Mouse (Mus musculus) MEL (cell line): ENCODE measurements around the gene Stard7. TPM values are rescaled to one million over a fixed set of nuclear protein-coding genes. Genes with fewer than 3 reads are reported as not detected.

ENCODE experiments used
- DNase-seq: peaks from one replicate; pipeline ENCODE4 v3.0.0; 2011; ENCODE audit warnings: low read depth, low spot score
- H3K27ac ChIP-seq: 2 replicates; pipeline ENCODE4 v1.5.1; 2012; ENCODE audit warnings: low read depth, mild to moderate bottlenecking, control low read depth, low read length, moderate library complexity; ENCODE audit not compliant: control insufficient read depth
- H3K27me3 ChIP-seq, 2 experiments: fragments of 150-350 bp in 1 of 2; sonication (generic) in 1 of 2; 2 replicates each; pipeline ENCODE4 v1.6.1; 2012; ENCODE audit warnings: low read length in 2 of 2, mild to moderate bottlenecking in 2 of 2, improper control_type of control experiment in 1 of 2, moderate library complexity in 1 of 2; ENCODE audit not compliant: insufficient read depth in 2 of 2, control insufficient read depth in 1 of 2
- H3K36me3 ChIP-seq, 2 experiments: 2 replicates each; pipeline ENCODE4 v1.6.1; 2012 to 2014; ENCODE audit warnings: low read length in 2 of 2, improper control_type of control experiment in 1 of 2, inconsistent platforms in 1 of 2, mild to moderate bottlenecking in 1 of 2; ENCODE audit not compliant: insufficient read depth in 2 of 2, control insufficient read depth in 1 of 2
- H3K4me1 ChIP-seq, 2 experiments: fragments of 150-350 bp in 1 of 2; sonication (generic) in 1 of 2; 2 replicates each; pipeline ENCODE4 v1.6.1; 2012; ENCODE audit warnings: low read length in 2 of 2, improper control_type of control experiment in 1 of 2, mild to moderate bottlenecking in 1 of 2; ENCODE audit not compliant: insufficient read depth in 2 of 2, control insufficient read depth in 1 of 2
- H3K4me3 ChIP-seq, 2 experiments: fragments of 150-350 bp in 1 of 2; sonication (generic) in 1 of 2; 2 replicates each; pipeline ENCODE4 v1.5.1; 2012; ENCODE audit warnings: low read depth in 2 of 2, low read length in 2 of 2, mild to moderate bottlenecking in 2 of 2, moderate library complexity in 2 of 2, control low read depth in 1 of 2, improper control_type of control experiment in 1 of 2; ENCODE audit not compliant: control insufficient read depth in 1 of 2, insufficient read depth in 1 of 2
- H3K79me2 ChIP-seq: 2 replicates; pipeline ENCODE4 v1.6.1; 2012; ENCODE audit warnings: mild to moderate bottlenecking, low read length, moderate library complexity; ENCODE audit not compliant: control insufficient read depth, poor library complexity, insufficient read depth
- H3K9ac ChIP-seq: 2 replicates; pipeline ENCODE4 v1.6.1; 2012; ENCODE audit warnings: low read depth, mild to moderate bottlenecking, control low read depth, low read length, moderate library complexity; ENCODE audit not compliant: control insufficient read depth, poor library complexity, severe bottlenecking
- H3K9me3 ChIP-seq: fragments of 150-350 bp; sonication (generic); replicated peaks from 2 replicates; pipeline ENCODE4 v1.6.1; 2012; ENCODE audit warnings: mild to moderate bottlenecking, low read length, improper control_type of control experiment, moderate library complexity; ENCODE audit not compliant: insufficient read depth
- BHLHE40 ChIP-seq: IDR thresholded peaks from 2 replicates; pipeline ENCODE4 v1.6.1; 2012; ENCODE audit warnings: low read depth, mild to moderate bottlenecking, inconsistent platforms, low read length, improper control_type of control experiment, borderline replicate concordance
- CHD1 ChIP-seq: IDR thresholded peaks from 2 replicates; pipeline ENCODE4 v1.6.1; 2012; ENCODE audit warnings: low read depth, mild to moderate bottlenecking, inconsistent platforms, low read length, improper control_type of control experiment
- CHD2 ChIP-seq: IDR thresholded peaks from 2 replicates; pipeline ENCODE4 v1.6.1; 2011; ENCODE audit warnings: low read length, improper control_type of control experiment
- E2F4 ChIP-seq: IDR thresholded peaks from 2 replicates; pipeline ENCODE4 v1.6.1; 2011; ENCODE audit warnings: low read depth, low read length, improper control_type of control experiment, borderline replicate concordance
- EP300 ChIP-seq, 2 experiments: IDR thresholded peaks; 2 replicates each; pipeline ENCODE4 v1.6.1; 2011; ENCODE audit warnings: improper control_type of control experiment in 2 of 2, low read length in 2 of 2, low read depth in 1 of 2, mild to moderate bottlenecking in 1 of 2
- HCFC1 ChIP-seq: IDR thresholded peaks from 2 replicates; pipeline ENCODE4 v1.6.1; 2012; ENCODE audit warnings: low read depth, mild to moderate bottlenecking, inconsistent platforms, low read length, improper control_type of control experiment, moderate library complexity
- JUND ChIP-seq: IDR thresholded peaks from 2 replicates; pipeline ENCODE4 v1.6.1; 2011; ENCODE audit warnings: low read depth, mild to moderate bottlenecking, improper control_type of control experiment, low read length
- MAFK ChIP-seq: IDR thresholded peaks from 2 replicates; pipeline ENCODE4 v1.6.1; 2011; ENCODE audit warnings: low read depth, mild to moderate bottlenecking, low read length, improper control_type of control experiment, borderline replicate concordance
- MAX ChIP-seq: IDR thresholded peaks from 2 replicates; pipeline ENCODE4 v1.6.1; 2011; ENCODE audit warnings: low read length, improper control_type of control experiment
- MAZ ChIP-seq: IDR thresholded peaks from 2 replicates; pipeline ENCODE4 v1.6.1; 2012; ENCODE audit warnings: low read depth, mild to moderate bottlenecking, inconsistent platforms, low read length, improper control_type of control experiment
- MEF2A ChIP-seq: IDR thresholded peaks from 2 replicates; pipeline ENCODE4 v1.6.1; 2014; ENCODE audit warnings: low read depth, mild to moderate bottlenecking, inconsistent platforms, low read length, improper control_type of control experiment; ENCODE audit not compliant: poor library complexity, insufficient replicate concordance, severe bottlenecking; ENCODE audit errors: extremely low read depth
- MXI1 ChIP-seq: IDR thresholded peaks from 2 replicates; pipeline ENCODE4 v1.6.1; 2011; ENCODE audit warnings: mild to moderate bottlenecking, low read depth, low read length, improper control_type of control experiment
- MYB ChIP-seq: IDR thresholded peaks from 2 replicates; pipeline ENCODE4 v1.6.1; 2011; ENCODE audit warnings: mild to moderate bottlenecking, low read depth, low read length, improper control_type of control experiment
- MYC ChIP-seq: IDR thresholded peaks from 2 replicates; pipeline ENCODE4 v1.6.1; 2011; ENCODE audit warnings: low read depth, mild to moderate bottlenecking, low read length, improper control_type of control experiment, moderate library complexity
- NELFE ChIP-seq: IDR thresholded peaks from 2 replicates; pipeline ENCODE4 v1.6.1; 2011; ENCODE audit warnings: low read depth, low read length, improper control_type of control experiment
- NRF1 ChIP-seq: IDR thresholded peaks from 2 replicates; pipeline ENCODE4 v1.6.1; 2014; ENCODE audit warnings: low read depth, mild to moderate bottlenecking, inconsistent platforms, low read length, improper control_type of control experiment, moderate library complexity; ENCODE audit not compliant: poor library complexity, insufficient read depth, severe bottlenecking
- POLR2AphosphoS5 ChIP-seq: IDR thresholded peaks from 2 replicates; pipeline ENCODE4 v1.6.1; 2012; ENCODE audit warnings: low read depth, borderline replicate concordance, mild to moderate bottlenecking, inconsistent platforms, low read length, moderate library complexity, mixed read lengths
- RCOR1 ChIP-seq: IDR thresholded peaks from 2 replicates; pipeline ENCODE4 v1.6.1; 2012; ENCODE audit warnings: low read depth, mild to moderate bottlenecking, inconsistent platforms, low read length, improper control_type of control experiment
- SIN3A ChIP-seq: IDR thresholded peaks from 2 replicates; pipeline ENCODE4 v1.6.1; 2012; ENCODE audit warnings: low read length, improper control_type of control experiment, inconsistent platforms
- SMC3 ChIP-seq: IDR thresholded peaks from 2 replicates; pipeline ENCODE4 v1.6.1; 2011; ENCODE audit warnings: low read depth, low read length, improper control_type of control experiment
- TAL1 ChIP-seq: IDR thresholded peaks from 2 replicates; pipeline ENCODE4 v1.6.1; 2012; ENCODE audit warnings: mild to moderate bottlenecking, inconsistent platforms, low read length, moderate library complexity, mixed read lengths
- TBP ChIP-seq: IDR thresholded peaks from 2 replicates; pipeline ENCODE4 v1.8.0; 2011; ENCODE audit warnings: low read depth, low read length, improper control_type of control experiment
- TCF12 ChIP-seq: IDR thresholded peaks from 2 replicates; pipeline ENCODE4 v1.6.1; 2014; ENCODE audit warnings: low read depth, mild to moderate bottlenecking, inconsistent platforms, low read length, improper control_type of control experiment, moderate library complexity
- UBTF ChIP-seq: IDR thresholded peaks from 2 replicates; pipeline ENCODE4 v1.6.1; 2012; ENCODE audit warnings: low read depth, mild to moderate bottlenecking, inconsistent platforms, low read length, improper control_type of control experiment, moderate library complexity, borderline replicate concordance; ENCODE audit not compliant: insufficient read depth
- USF1 ChIP-seq: IDR thresholded peaks from 2 replicates; pipeline ENCODE4 v1.6.1; 2014; ENCODE audit warnings: low read depth, mild to moderate bottlenecking, inconsistent platforms, low read length, improper control_type of control experiment, moderate library complexity
- USF2 ChIP-seq, 2 experiments: IDR thresholded peaks; 2 replicates each; pipeline ENCODE4 v1.6.1; 2011 to 2012; ENCODE audit warnings: improper control_type of control experiment in 2 of 2, low read length in 2 of 2, borderline replicate concordance in 1 of 2, inconsistent platforms in 1 of 2, low read depth in 1 of 2, mild to moderate bottlenecking in 1 of 2; ENCODE audit not compliant: insufficient read depth in 1 of 2
- ZC3H11A ChIP-seq: IDR thresholded peaks from 2 replicates; pipeline ENCODE4 v1.6.1; 2012; ENCODE audit warnings: low read depth, mild to moderate bottlenecking, inconsistent platforms, low read length, improper control_type of control experiment
- ZKSCAN1 ChIP-seq: IDR thresholded peaks from 2 replicates; pipeline ENCODE4 v1.6.1; 2012; ENCODE audit warnings: low read depth, mild to moderate bottlenecking, inconsistent platforms, low read length, improper control_type of control experiment, moderate library complexity
- ZMIZ1 ChIP-seq: IDR thresholded peaks from 2 replicates; pipeline ENCODE4 v1.6.1; 2012; ENCODE audit warnings: low read depth, mild to moderate bottlenecking, inconsistent platforms, low read length, improper control_type of control experiment, moderate library complexity
- polyA plus RNA-seq, 2 experiments: library from polyadenylated mRNA; stranded (reverse) in 1 of 2; unstranded in 1 of 2; fragments of >175 nt in 1 of 2; fragments of >200 nt in 1 of 2; gene quantifications; 2 replicates each; pipeline versions ENCODE4 v1.2.1 to v1.2.4; 2012; ENCODE audit warnings: low replicate concordance in 2 of 2, low read depth in 1 of 2; ENCODE audit not compliant: insufficient read length in 2 of 2, insufficient read depth in 1 of 2, missing spikeins in 1 of 2
- total RNA-seq: library from RNA; depleted of rRNA; stranded (reverse); fragments of 300-350 nt; gene quantifications from 2 replicates; pipeline ENCODE4 v1.2.3, GENCODE M21; 2012

Stard7 gene
- total and polyA plus RNA-seq, 3 experiments: 87.7 to 134 (median 87.9) TPM

DNA sequence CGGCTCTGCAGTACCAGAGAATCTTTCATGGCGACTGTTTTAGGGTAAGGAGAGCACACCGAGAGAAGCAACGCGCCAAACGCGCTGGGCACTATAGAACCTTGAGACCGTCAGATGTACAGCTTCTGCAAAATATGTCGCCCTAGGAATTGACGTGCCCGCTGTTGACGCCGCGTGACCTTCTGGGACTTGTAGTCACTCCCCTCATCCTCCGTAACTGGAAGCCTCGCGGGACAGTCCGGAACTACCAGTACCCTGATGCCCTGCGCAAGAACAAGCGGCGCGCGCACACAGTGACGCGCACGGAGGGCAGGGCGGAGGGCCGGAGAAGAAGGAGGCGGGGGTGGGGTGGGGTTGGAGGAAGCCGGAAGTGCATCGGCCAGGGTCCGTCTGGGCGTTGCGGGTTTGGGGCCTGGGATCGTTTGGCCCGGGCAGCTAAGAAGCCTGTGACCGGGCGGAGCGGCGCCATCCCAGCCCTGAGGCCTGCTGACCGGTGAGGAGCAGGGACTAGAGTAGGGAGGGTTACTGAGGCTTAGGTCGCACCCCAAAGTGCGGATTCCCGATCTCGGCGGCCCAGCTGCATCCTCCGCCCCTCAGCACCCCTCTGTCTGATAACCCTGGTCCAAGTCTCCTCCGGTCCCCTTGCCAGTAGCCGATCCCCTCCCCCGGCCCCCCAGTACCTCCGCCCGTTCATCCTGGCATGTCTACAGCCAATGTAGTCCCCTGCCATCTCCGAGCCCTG lies 22.3 kb upstream of the Stard7 start, which contains the start of the genes Ciao1 and Tmem127 (continued):
- peak; percentile 75; the same call in 1 of the 2 replicates for TF ChIP-seq MAZ
- TF ChIP-seq NELFE: peak; percentile 74
- TF ChIP-seq NRF1: peak; percentile 97
- TF ChIP-seq MEF2A: no peak
- no peak for TF ChIP-seq UBTF
- peak; percentile 99 for TF ChIP-seq SIN3A
- TF ChIP-seq TBP: peak; percentile 58; the same call in 1 of the 2 replicates
- TF ChIP-seq MYC: peak; percentile 78; the same call in 1 of the 2 replicates
- no peak for TF ChIP-seq USF2 (IDR thresholded peaks at IDR 0.05; ENCODE audit: borderline replicate concordance in 1 of 2, insufficient read depth in 1 of 2, low read depth in 1 of 2, low read length in 2 of 2)
- TF ChIP-seq RCOR1: no peak
- peak; percentile 76; the same call in 1 of the 2 replicates for TF ChIP-seq MAX
- no peak for TF ChIP-seq MAFK
- TF ChIP-seq TAL1: no peak
- peak; percentile 99 for TF ChIP-seq HCFC1
- no peak for TF ChIP-seq MYB

GRCm38 (mm10) chr2:127248334-127249004 lies 21.5 kb upstream of the Stard7 start:
- peak; percentile 73 for DNase-seq
- Histone ChIP-seq H3K36me3 (peaks cover 2 to 30% of the 10 kb centered on the region in 2 experiments; a peak in 3 of 4 replicates), H3K4me1 (peaks cover 22 to 26% of the 10 kb centered on the region in 2 experiments), H3K9ac (peak overlapping the region; percentile 87), H3K27me3 (no peaks in the 10 kb centered on the region), H3K9me3 (no peaks in the 10 kb centered on the region), H3K79me2 (peaks cover 22% of the 10 kb centered on the region), H3K4me3 (peak overlapping the region; percentile 90 to 91), H3K27ac (peak overlapping the region; percentile 59)
- TF ChIP-seq CHD2 (no peak), CHD1 (no peak), MYB (no peak), UBTF (no peak), MXI1 (peak; percentile 54; the same call in 1 of the 2 replicates), TAL1 (peak; percentile 18; the same call in 1 of the 2 replicates), BHLHE40 (no peak), ZC3H11A (0 out of 2 replicates have a peak, but pooled peaks have one; percentile 18), POLR2AphosphoS5 (no peak), RCOR1 (0 out of 2 replicates have a peak, but pooled peaks have one; percentile 32), ZKSCAN1 (no peak), EP300 (IDR thresholded peaks at IDR 0.05; ENCODE audit: low read depth in 1 of 2, low read length in 2 of 2) (peak; percentile 39 to 41; a peak in 3 of 4 replicates), JUND (no peak), USF2 (IDR thresholded peaks at IDR 0.05; ENCODE audit: borderline replicate concordance in 1 of 2, insufficient read depth in 1 of 2, low read depth in 1 of 2, low read length in 2 of 2) (no peak), MYC (no peak), E2F4 (no peak), USF1 (no peak), SMC3 (peak; percentile 60), MAX (no peak), TCF12 (peak; percentile 67), MEF2A (no peak), SIN3A (peak; percentile 67), ZMIZ1 (no peak)
